Mouse (Mus musculus): ENCODE measurements at regions not wholly inside any gene's neighbourhood (a gene's known extent, or its start where the extent isn't known, plus 50 kb on each side); places are given as distances from the start of the nearest gene placed in this dataset.

- TF ChIP-seq CTCF (IDR thresholded peaks at IDR 0.05; ENCODE audit: low read depth, low read length), result no peak
- TF ChIP-seq POLR2A (IDR thresholded peaks at IDR 0.05; ENCODE audit: extremely low read depth, insufficient read depth, low read length), result no peak
Observed at GRCm38 (mm10) chr6:12833358-12833757, 84.1 kb upstream of the Thsd7a start.
